Mouse (Mus musculus): ENCODE measurements around the gene BC025446. TPM values are rescaled to one million over a fixed set of nuclear protein-coding genes. Genes with fewer than 3 reads are reported as not detected.
"Not testable (repeated sequence)": the region's sequence is repeated elsewhere in the genome, so short reads cannot be mapped to it uniquely, and the experiment has no call there.

The BC025446 gene
- not detected in 2 replicates for polyA plus RNA-seq (2015; fragmentation: Nextera tagmentation; extraction: Ambion mirVana)

- H3K4me1 ChIP-seq (ENCODE audit: control insufficient read depth, insufficient read depth, low read length): no peaks in the 10 kb centered on the region
- no peak within 1 kb of the TSS for H3K9ac ChIP-seq (ENCODE audit: low read depth, low read length)
- H3K36me3 ChIP-seq (ENCODE audit: control insufficient read depth, insufficient read depth, low read length): no peaks in the 10 kb centered on the region
- H3K9me3 ChIP-seq (replicated peaks; ENCODE audit: control insufficient read depth, low read length, poor library complexity, severe bottlenecking): no peaks in the 10 kb centered on the region; the same call in 1 of the 2 replicates
- H3K27ac ChIP-seq (ENCODE audit: low read length): no peak within 1 kb of the TSS
- no peak within 1 kb of the TSS for H3K4me3 ChIP-seq (ENCODE audit: low read depth, low read length)
- 84% methylated on average over 7 of the region's 7 CpGs for WGBS
- ATAC-seq: no peak
- H3K27me3 ChIP-seq (ENCODE audit: control insufficient read depth, insufficient read depth, low read depth, low read length): no peaks in the 10 kb centered on the region
- no peak within 1 kb of the TSS for H3K4me2 ChIP-seq (ENCODE audit: low read length)
These were observed at the start of gene BC025446 for GRCm38 (mm10) chr15:75215778-75216691. TSS of gene BC025446 (plus strand) at chr15:75216376.

GRCm38 (mm10) chr15:75175506-75175905, 40.7 kb upstream of the BC025446 start:
- Histone ChIP-seq H3K27me3 (ENCODE audit: control insufficient read depth, insufficient read depth, low read depth, low read length) (no peaks in the 10 kb centered on the region), H3K9me3 (replicated peaks; ENCODE audit: control insufficient read depth, low read length, poor library complexity, severe bottlenecking) (no peaks in the 10 kb centered on the region), H3K4me2 (ENCODE audit: low read length) (no peak overlapping the region), H3K9ac (ENCODE audit: low read depth, low read length) (no peak overlapping the region), H3K36me3 (ENCODE audit: control insufficient read depth, insufficient read depth, low read length) (no peaks in the 10 kb centered on the region), H3K27ac (ENCODE audit: low read length) (no peak overlapping the region), H3K4me3 (ENCODE audit: low read depth, low read length) (no peak overlapping the region), H3K4me1 (ENCODE audit: control insufficient read depth, insufficient read depth, low read length) (no peaks in the 10 kb centered on the region)
- ATAC-seq: no peak
- 72% methylated on average over 1 of the region's 1 CpGs for WGBS

- WGBS: 23% methylated on average over 2 of the region's 2 CpGs
- Histone ChIP-seq H3K9ac (ENCODE audit: low read depth, low read length) (no peak overlapping the region), H3K9me3 (replicated peaks; ENCODE audit: control insufficient read depth, low read length, poor library complexity, severe bottlenecking) (no peaks in the 10 kb centered on the region), H3K36me3 (ENCODE audit: control insufficient read depth, insufficient read depth, low read length) (no peaks in the 10 kb centered on the region), H3K4me3 (ENCODE audit: low read depth, low read length) (no peak overlapping the region), H3K4me1 (ENCODE audit: control insufficient read depth, insufficient read depth, low read length) (no peaks in the 10 kb centered on the region), H3K27me3 (ENCODE audit: control insufficient read depth, insufficient read depth, low read depth, low read length) (no peaks in the 10 kb centered on the region), H3K4me2 (ENCODE audit: low read length) (no peak overlapping the region), H3K27ac (ENCODE audit: low read length) (no peak overlapping the region)
- no peak for ATAC-seq
These were observed 29.9 kb upstream of the BC025446 start for GRCm38 (mm10) chr15:75186291-75186690.

GRCm38 (mm10) chr15:75189116-75189515, 27.1 kb upstream of the BC025446 start:
- no peak for ATAC-seq
- WGBS: 74% methylated on average over 2 of the region's 2 CpGs
- no peak overlapping the region for H3K27ac ChIP-seq (ENCODE audit: low read length)
- no peak overlapping the region for H3K4me2 ChIP-seq (ENCODE audit: low read length)
- no peak overlapping the region for H3K4me3 ChIP-seq (ENCODE audit: low read depth, low read length)
- H3K27me3 ChIP-seq (ENCODE audit: control insufficient read depth, insufficient read depth, low read depth, low read length): no peaks in the 10 kb centered on the region
- no peaks in the 10 kb centered on the region for H3K9me3 ChIP-seq (replicated peaks; ENCODE audit: control insufficient read depth, low read length, poor library complexity, severe bottlenecking)
- H3K9ac ChIP-seq (ENCODE audit: low read depth, low read length): no peak overlapping the region
- H3K36me3 ChIP-seq (ENCODE audit: control insufficient read depth, insufficient read depth, low read length): no peaks in the 10 kb centered on the region
- no peaks in the 10 kb centered on the region for H3K4me1 ChIP-seq (ENCODE audit: control insufficient read depth, insufficient read depth, low read length)

GRCm38 (mm10) chr15:75190560-75190959, 25.6 kb upstream of the BC025446 start:
- not testable (repeated sequence) for H3K9ac ChIP-seq (ENCODE audit: low read depth, low read length); H3K4me2 ChIP-seq (ENCODE audit: low read length); H3K36me3 ChIP-seq (ENCODE audit: control insufficient read depth, insufficient read depth, low read length); H3K4me3 ChIP-seq (ENCODE audit: low read depth, low read length); ATAC-seq; H3K9me3 ChIP-seq (replicated peaks; ENCODE audit: control insufficient read depth, low read length, poor library complexity, severe bottlenecking); H3K27ac ChIP-seq (ENCODE audit: low read length); H3K27me3 ChIP-seq (ENCODE audit: control insufficient read depth, insufficient read depth, low read depth, low read length); H3K4me1 ChIP-seq (ENCODE audit: control insufficient read depth, insufficient read depth, low read length)
- 0% methylated on average over 1 of the region's 3 CpGs for WGBS

GRCm38 (mm10) chr15:75216831-75217230, 655 bp downstream of the BC025446 start:
- Histone ChIP-seq H3K36me3 (ENCODE audit: control insufficient read depth, insufficient read depth, low read length) (no peaks in the 10 kb centered on the region), H3K27me3 (ENCODE audit: control insufficient read depth, insufficient read depth, low read depth, low read length) (no peaks in the 10 kb centered on the region), H3K27ac (ENCODE audit: low read length) (no peak overlapping the region), H3K9ac (ENCODE audit: low read depth, low read length) (no peak overlapping the region), H3K4me1 (ENCODE audit: control insufficient read depth, insufficient read depth, low read length) (no peaks in the 10 kb centered on the region), H3K9me3 (replicated peaks; ENCODE audit: control insufficient read depth, low read length, poor library complexity, severe bottlenecking) (no peaks in the 10 kb centered on the region; the same call in 1 of the 2 replicates), H3K4me3 (ENCODE audit: low read depth, low read length) (no peak overlapping the region), H3K4me2 (ENCODE audit: low read length) (no peak overlapping the region)
- 79% methylated on average over 1 of the region's 1 CpGs for WGBS
- no peak for ATAC-seq

GRCm38 (mm10) chr15:75221942-75222341, 5.8 kb downstream of the BC025446 start:
- H3K27ac ChIP-seq (ENCODE audit: low read length): no peak overlapping the region
- no peaks in the 10 kb centered on the region; the same call in 1 of the 2 replicates for H3K9me3 ChIP-seq (replicated peaks; ENCODE audit: control insufficient read depth, low read length, poor library complexity, severe bottlenecking)
- no peaks in the 10 kb centered on the region for H3K36me3 ChIP-seq (ENCODE audit: control insufficient read depth, insufficient read depth, low read length)
- H3K4me2 ChIP-seq (ENCODE audit: low read length): no peak overlapping the region
- ATAC-seq: no peak
- H3K4me1 ChIP-seq (ENCODE audit: control insufficient read depth, insufficient read depth, low read length): no peaks in the 10 kb centered on the region
- H3K4me3 ChIP-seq (ENCODE audit: low read depth, low read length): no peak overlapping the region
- no peaks in the 10 kb centered on the region for H3K27me3 ChIP-seq (ENCODE audit: control insufficient read depth, insufficient read depth, low read depth, low read length)
- H3K9ac ChIP-seq (ENCODE audit: low read depth, low read length): no peak overlapping the region

GRCm38 (mm10) chr15:75237736-75238288, 21.6 kb downstream of the BC025446 start:
- H3K36me3 ChIP-seq (ENCODE audit: control insufficient read depth, insufficient read depth, low read length): no peaks in the 10 kb centered on the region
- H3K4me1 ChIP-seq (ENCODE audit: control insufficient read depth, insufficient read depth, low read length): no peaks in the 10 kb centered on the region
- H3K9me3 ChIP-seq (replicated peaks; ENCODE audit: control insufficient read depth, low read length, poor library complexity, severe bottlenecking): no peaks in the 10 kb centered on the region
- H3K4me3 ChIP-seq (ENCODE audit: low read depth, low read length): no peak overlapping the region
- WGBS: 81% methylated on average over 3 of the region's 3 CpGs
- ATAC-seq: no peak
- no peak overlapping the region for H3K27ac ChIP-seq (ENCODE audit: low read length)
- H3K27me3 ChIP-seq (ENCODE audit: control insufficient read depth, insufficient read depth, low read depth, low read length): no peaks in the 10 kb centered on the region
- H3K4me2 ChIP-seq (ENCODE audit: low read length): no peak overlapping the region
- H3K9ac ChIP-seq (ENCODE audit: low read depth, low read length): no peak overlapping the region

- Histone ChIP-seq H3K27me3 (ENCODE audit: control insufficient read depth, insufficient read depth, low read depth, low read length) (no peaks in the 10 kb centered on the region), H3K27ac (ENCODE audit: low read length) (no peak overlapping the region), H3K4me3 (ENCODE audit: low read depth, low read length) (no peak overlapping the region), H3K9me3 (replicated peaks; ENCODE audit: control insufficient read depth, low read length, poor library complexity, severe bottlenecking) (no peaks in the 10 kb centered on the region), H3K9ac (ENCODE audit: low read depth, low read length) (no peak overlapping the region), H3K36me3 (ENCODE audit: control insufficient read depth, insufficient read depth, low read length) (no peaks in the 10 kb centered on the region), H3K4me1 (ENCODE audit: control insufficient read depth, insufficient read depth, low read length) (no peaks in the 10 kb centered on the region), H3K4me2 (ENCODE audit: low read length) (no peak overlapping the region)
- no peak for ATAC-seq
- 79% methylated on average over 2 of the region's 2 CpGs for WGBS
These were observed 24.4 kb downstream of the BC025446 start for GRCm38 (mm10) chr15:75240558-75240957.
